Mouse (Mus musculus): ENCODE results near the gene Rin2.

- TF ChIP-seq CTCF (IDR thresholded peaks at IDR 0.05; ENCODE audit: borderline replicate concordance, extremely low read depth, insufficient read depth, insufficient read length): no peak
- TF ChIP-seq POLR2A (IDR thresholded peaks at IDR 0.05; ENCODE audit: borderline replicate concordance, extremely low read depth, insufficient read depth, insufficient read length, poor library complexity, severe bottlenecking): no peak
Observed at GRCm38 (mm10) chr2:145749645-145750044, 74.6 kb downstream of the Rin2 start.
